Mouse (Mus musculus): ENCODE measurements at regions not wholly inside any gene's neighbourhood (a gene's known extent, or its start where the extent isn't known, plus 50 kb on each side); places are given as distances from the start of the nearest gene placed in this dataset.
A peak's percentile ranks its signal among the peaks of the same experiment; 100 is the strongest.

DNA sequence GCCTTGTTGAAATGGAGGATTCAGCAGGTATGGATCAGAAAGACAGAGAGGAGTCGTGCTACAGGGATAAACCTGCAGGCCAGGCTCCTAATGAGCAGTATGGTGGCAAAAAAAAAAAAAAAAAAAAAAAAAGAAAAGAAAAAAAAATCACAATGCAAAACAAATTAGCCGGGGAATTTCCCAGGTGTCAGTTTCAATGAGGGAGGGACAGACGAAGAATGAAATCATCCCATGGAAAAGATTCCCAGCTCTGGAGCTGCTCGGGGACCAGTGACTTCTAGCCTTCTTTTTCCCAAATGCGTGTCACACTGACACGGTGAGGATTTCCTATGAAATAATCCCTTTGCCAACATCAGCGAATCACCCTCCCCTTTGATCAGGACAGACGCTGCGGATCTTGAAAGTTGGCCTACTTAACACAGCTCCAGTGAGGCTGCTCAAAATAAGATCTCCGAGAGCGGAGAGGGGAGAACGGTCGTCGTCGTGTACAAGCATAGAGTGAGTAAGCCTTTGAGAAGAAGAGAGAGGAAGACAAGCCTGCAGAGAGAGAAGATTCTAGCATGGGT is 368.5 kb upstream of the Jarid2 start:
- no peaks in the 10 kb centered on the region for H3K36me3 ChIP-seq (ENCODE audit: insufficient read depth, low read length)
- TF ChIP-seq NANOG (IDR thresholded peaks at IDR 0.05; ENCODE audit: borderline replicate concordance, low read length) (no peak), CTCF (conservative IDR thresholded peaks at IDR 0.05; ENCODE audit: low read length) (no peak), POU5F1 (IDR thresholded peaks at IDR 0.05; ENCODE audit: borderline replicate concordance, low read length) (no peak)
- no peaks in the 10 kb centered on the region for H3K9me3 ChIP-seq (ENCODE audit: low read length)
- no peak overlapping the region for H3K4me3 ChIP-seq (replicated peaks; ENCODE audit: low read length)
- peaks cover 63% of the 10 kb centered on the region for H3K4me1 ChIP-seq (replicated peaks; ENCODE audit: low read depth, low read length)
- peaks cover 3% of the 10 kb centered on the region; the same call in 1 of the 2 replicates for H3K27me3 ChIP-seq (ENCODE audit: insufficient read depth, low read length)

DNA sequence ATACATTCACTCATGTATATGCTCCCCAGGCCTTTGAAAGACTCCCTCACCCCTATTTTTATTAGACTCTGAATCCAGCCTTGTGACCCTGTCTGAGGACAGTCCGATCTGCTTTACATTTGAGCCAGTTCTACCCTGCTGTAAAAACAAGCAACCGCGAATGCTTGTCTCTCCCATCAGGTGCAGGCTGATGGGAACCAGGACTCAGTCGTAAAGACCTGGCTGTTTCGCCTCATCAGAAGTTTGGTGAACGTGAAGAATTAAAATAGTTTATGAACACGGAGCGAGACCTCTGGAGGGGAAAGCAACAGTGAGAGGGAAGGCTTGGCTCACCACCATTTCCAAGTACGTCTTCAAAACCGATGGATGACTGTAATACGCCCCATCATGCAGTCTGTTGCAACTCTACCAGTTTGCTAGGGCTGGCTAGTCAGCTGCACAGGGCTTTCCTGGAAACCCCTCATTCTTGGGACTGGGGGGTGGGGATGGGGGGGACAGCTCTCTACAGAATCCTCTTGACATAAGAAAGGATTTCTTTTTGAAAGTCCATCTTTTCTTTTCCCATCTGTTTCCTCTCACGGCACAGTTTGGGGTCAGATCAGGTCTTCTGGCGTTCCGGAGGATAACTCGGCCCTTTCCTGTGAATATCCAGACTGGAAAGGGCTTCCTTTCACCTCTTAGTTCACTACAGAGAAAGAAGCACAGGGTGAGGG is 366.8 kb upstream of the Jarid2 start:
- H3K9me3 ChIP-seq (ENCODE audit: low read length): 0 out of 2 replicates have a peak, but pooled peaks cover 3% of the 10 kb centered on the region
- no peak for TF ChIP-seq NANOG (IDR thresholded peaks at IDR 0.05; ENCODE audit: borderline replicate concordance, low read length)
- no peak for TF ChIP-seq CTCF (conservative IDR thresholded peaks at IDR 0.05; ENCODE audit: low read length)
- no peak for TF ChIP-seq POU5F1 (IDR thresholded peaks at IDR 0.05; ENCODE audit: borderline replicate concordance, low read length)
- no peaks in the 10 kb centered on the region for H3K27me3 ChIP-seq (ENCODE audit: insufficient read depth, low read length)
- H3K36me3 ChIP-seq (ENCODE audit: insufficient read depth, low read length): no peaks in the 10 kb centered on the region
- H3K4me3 ChIP-seq (replicated peaks; ENCODE audit: low read length): peak overlapping the region; percentile 20; the same call in 1 of the 2 replicates
- H3K4me1 ChIP-seq (replicated peaks; ENCODE audit: low read depth, low read length): peaks cover 51% of the 10 kb centered on the region

DNA sequence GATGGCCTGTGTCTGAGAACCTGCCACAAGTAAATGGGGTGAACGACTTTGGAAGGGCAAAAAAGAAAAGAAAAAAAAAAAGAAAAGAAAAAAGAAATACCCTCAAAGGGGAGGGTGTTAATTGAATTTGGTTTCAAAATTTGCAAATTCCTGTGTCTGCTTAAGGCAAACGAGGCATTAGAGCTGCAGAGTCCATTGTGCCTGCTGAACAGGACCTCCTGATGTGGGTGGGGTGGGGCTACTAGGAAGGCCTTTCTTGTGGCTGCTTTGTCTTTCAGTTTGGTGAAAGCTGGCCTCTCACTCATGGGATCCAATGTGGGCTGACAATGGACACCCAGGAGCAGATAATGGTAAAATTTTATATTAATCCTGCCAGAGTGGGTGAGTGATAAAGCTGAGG is 366.3 kb upstream of the Jarid2 start:
- Histone ChIP-seq H3K36me3 (ENCODE audit: insufficient read depth, low read length) (no peaks in the 10 kb centered on the region), H3K4me3 (replicated peaks; ENCODE audit: low read length) (peak overlapping the region; percentile 20; the same call in 1 of the 2 replicates), H3K9me3 (ENCODE audit: low read length) (0 out of 2 replicates have a peak, but pooled peaks cover 6% of the 10 kb centered on the region), H3K4me1 (replicated peaks; ENCODE audit: low read depth, low read length) (peaks cover 49% of the 10 kb centered on the region), H3K27me3 (ENCODE audit: insufficient read depth, low read length) (no peaks in the 10 kb centered on the region)
- TF ChIP-seq NANOG (IDR thresholded peaks at IDR 0.05; ENCODE audit: borderline replicate concordance, low read length) (no peak), CTCF (conservative IDR thresholded peaks at IDR 0.05; ENCODE audit: low read length) (no peak), POU5F1 (IDR thresholded peaks at IDR 0.05; ENCODE audit: borderline replicate concordance, low read length) (no peak)

DNA sequence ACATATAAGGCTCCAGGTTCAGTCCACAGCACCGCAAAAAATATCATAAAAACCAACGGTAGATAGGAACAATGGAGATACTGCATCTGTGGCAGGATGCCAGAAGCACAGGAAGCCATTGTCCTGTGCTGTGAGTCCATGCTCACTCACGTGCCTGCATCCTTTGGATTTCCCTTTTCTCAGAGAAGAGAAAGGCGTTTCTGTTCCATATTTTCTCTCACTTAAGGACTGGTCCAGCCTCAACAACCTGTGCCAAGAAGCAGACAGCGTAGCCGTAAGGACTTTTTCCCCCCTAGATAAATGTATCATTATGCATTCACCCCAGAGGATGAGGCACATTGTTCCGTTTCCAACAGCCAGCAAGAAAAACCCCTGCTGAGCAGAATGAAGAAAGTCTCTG is 360.0 kb upstream of the Jarid2 start:
- no peak overlapping the region for H3K4me3 ChIP-seq (replicated peaks; ENCODE audit: low read length)
- TF ChIP-seq NANOG (IDR thresholded peaks at IDR 0.05; ENCODE audit: borderline replicate concordance, low read length) (no peak), CTCF (conservative IDR thresholded peaks at IDR 0.05; ENCODE audit: low read length) (no peak), POU5F1 (IDR thresholded peaks at IDR 0.05; ENCODE audit: borderline replicate concordance, low read length) (no peak)
- no peaks in the 10 kb centered on the region for H3K36me3 ChIP-seq (ENCODE audit: insufficient read depth, low read length)
- peaks cover 8% of the 10 kb centered on the region for H3K4me1 ChIP-seq (replicated peaks; ENCODE audit: low read depth, low read length)
- no peaks in the 10 kb centered on the region for H3K27me3 ChIP-seq (ENCODE audit: insufficient read depth, low read length)
- H3K9me3 ChIP-seq (ENCODE audit: low read length): 0 out of 2 replicates have a peak, but pooled peaks cover 6% of the 10 kb centered on the region

DNA sequence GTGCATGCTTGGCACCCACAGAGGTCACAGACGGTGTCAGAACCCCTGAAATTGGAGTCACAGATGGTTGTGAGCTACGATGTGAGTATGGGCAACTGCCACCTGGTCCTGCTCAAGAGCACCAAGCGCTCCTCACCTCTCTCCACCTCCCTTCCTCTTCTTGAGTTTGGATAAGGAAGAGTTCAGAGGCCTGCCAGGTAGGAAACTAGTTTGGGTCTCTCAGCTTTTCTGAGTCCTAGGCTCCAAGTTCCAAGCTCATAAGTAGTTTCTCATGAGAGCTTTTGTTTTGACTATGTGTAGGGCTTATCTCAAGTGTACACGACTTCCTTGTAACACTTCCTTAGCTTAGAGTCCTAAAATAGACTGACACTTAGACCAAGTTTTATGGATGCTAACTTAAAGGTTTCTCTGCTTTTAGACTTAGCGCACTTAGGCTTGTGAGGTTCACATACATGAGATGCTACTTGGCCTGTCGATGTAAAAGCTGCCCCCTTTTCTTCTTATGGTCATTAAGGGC is 356.9 kb upstream of the Jarid2 start:
- no peak overlapping the region for H3K4me3 ChIP-seq (replicated peaks; ENCODE audit: low read length)
- H3K4me1 ChIP-seq (replicated peaks; ENCODE audit: low read depth, low read length): peaks cover 17% of the 10 kb centered on the region
- H3K36me3 ChIP-seq (ENCODE audit: insufficient read depth, low read length): no peaks in the 10 kb centered on the region
- 0 out of 2 replicates have a peak, but pooled peaks cover 4% of the 10 kb centered on the region for H3K9me3 ChIP-seq (ENCODE audit: low read length)
- peaks cover 7% of the 10 kb centered on the region for H3K27me3 ChIP-seq (ENCODE audit: insufficient read depth, low read length)
- TF ChIP-seq POU5F1 (IDR thresholded peaks at IDR 0.05; ENCODE audit: borderline replicate concordance, low read length) (no peak), NANOG (IDR thresholded peaks at IDR 0.05; ENCODE audit: borderline replicate concordance, low read length) (no peak)

DNA sequence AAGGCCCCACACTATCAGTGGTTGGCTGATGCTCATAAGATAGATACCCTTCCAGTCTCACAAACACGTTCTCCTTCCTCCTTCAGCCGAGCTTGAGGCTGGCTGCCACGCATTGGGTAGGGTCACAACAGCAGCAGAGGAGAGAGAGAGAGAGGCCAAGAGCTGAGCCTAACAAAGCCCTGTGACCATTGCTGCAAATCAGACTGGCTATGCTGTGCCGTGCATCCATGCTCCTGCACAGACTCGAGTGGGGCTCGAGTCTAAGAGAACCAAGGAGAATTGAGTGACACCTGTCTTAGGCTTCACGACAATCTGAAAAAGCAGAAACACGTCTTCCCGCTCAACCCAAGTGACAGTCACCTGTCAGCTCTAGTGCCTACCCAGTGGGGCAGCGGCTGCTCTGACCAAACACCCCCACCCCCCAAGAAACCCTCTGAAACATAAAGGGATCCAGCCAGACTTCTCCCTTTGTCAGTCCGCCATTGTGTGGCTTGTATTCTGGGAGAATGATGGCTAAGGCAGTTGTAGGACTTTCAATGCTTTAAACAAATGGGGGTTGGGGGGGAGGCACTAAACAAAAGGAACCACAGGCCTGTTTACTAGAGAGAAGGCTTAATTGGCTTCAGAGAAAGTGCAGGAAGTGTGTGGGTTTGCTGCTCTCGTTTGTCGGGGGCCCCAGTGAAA is 353.7 kb upstream of the Jarid2 start:
- Histone ChIP-seq H3K36me3 (ENCODE audit: insufficient read depth, low read length) (no peaks in the 10 kb centered on the region), H3K4me1 (replicated peaks; ENCODE audit: low read depth, low read length) (peaks cover 8% of the 10 kb centered on the region), H3K9me3 (ENCODE audit: low read length) (no peaks in the 10 kb centered on the region), H3K27me3 (ENCODE audit: insufficient read depth, low read length) (peaks cover 7% of the 10 kb centered on the region), H3K4me3 (replicated peaks; ENCODE audit: low read length) (no peak overlapping the region)
- TF ChIP-seq POU5F1 (IDR thresholded peaks at IDR 0.05; ENCODE audit: borderline replicate concordance, low read length) (no peak), CTCF (conservative IDR thresholded peaks at IDR 0.05; ENCODE audit: low read length) (no peak), NANOG (IDR thresholded peaks at IDR 0.05; ENCODE audit: borderline replicate concordance, low read length) (no peak)

DNA sequence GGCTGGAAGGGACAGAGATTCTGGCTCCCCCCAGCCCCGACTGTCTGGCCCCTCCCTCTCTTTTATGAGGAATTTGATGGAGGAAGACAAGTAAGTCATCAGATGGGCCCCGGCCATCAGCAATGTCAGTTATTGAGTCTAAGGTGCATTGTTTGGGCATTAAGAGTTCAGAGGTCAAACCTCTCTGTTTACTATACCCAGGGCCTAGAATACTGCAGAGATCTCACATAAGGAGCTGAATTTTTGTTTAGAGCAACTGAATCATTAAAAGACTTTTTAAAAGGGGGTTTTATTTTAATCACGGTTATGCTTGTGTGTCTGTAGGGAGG is 353.1 kb upstream of the Jarid2 start:
- TF ChIP-seq CTCF (conservative IDR thresholded peaks at IDR 0.05; ENCODE audit: low read length) (no peak), POU5F1 (IDR thresholded peaks at IDR 0.05; ENCODE audit: borderline replicate concordance, low read length) (no peak), NANOG (IDR thresholded peaks at IDR 0.05; ENCODE audit: borderline replicate concordance, low read length) (no peak)
- Histone ChIP-seq H3K9me3 (ENCODE audit: low read length) (no peaks in the 10 kb centered on the region), H3K4me3 (replicated peaks; ENCODE audit: low read length) (no peak overlapping the region), H3K36me3 (ENCODE audit: insufficient read depth, low read length) (no peaks in the 10 kb centered on the region), H3K4me1 (replicated peaks; ENCODE audit: low read depth, low read length) (peaks cover 8% of the 10 kb centered on the region), H3K27me3 (ENCODE audit: insufficient read depth, low read length) (peaks cover 7% of the 10 kb centered on the region)

DNA sequence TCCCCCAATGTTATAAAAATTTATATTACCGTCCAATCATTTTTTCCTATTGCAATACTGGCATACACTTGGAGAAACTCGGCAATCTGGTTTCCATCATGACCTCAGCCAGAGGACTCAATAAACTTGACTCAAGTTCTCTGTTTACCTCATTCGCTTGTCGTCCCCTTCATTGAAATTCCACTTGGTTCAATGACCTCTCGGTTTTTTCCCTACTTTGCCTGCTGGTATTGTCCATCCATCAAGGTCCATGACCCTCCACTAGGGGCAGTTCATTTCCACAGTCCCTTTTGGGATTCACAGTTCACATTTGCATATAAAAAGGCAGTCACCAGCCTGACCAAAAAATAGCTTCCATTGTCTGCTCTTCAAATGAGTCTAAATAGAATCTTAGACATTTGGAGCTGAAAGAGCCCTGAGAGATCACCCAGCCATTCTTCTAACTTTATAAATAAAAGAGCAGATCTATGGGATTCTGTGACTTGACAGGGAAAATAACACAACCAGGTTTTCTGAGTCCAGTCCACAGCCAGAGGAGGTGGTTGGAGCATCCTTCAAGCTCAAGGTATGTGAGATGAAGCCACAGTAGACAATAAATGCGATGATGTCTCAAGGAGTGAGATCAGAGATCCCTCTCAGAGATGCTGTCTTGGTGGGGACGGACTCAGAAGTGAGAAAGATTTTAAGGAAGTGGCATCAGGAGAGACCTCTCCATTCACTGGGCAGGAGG is 347.4 kb upstream of the Jarid2 start:
- Histone ChIP-seq H3K27me3 (ENCODE audit: insufficient read depth, low read length) (no peaks in the 10 kb centered on the region), H3K4me1 (replicated peaks; ENCODE audit: low read depth, low read length) (peaks cover 15% of the 10 kb centered on the region), H3K9me3 (ENCODE audit: low read length) (no peaks in the 10 kb centered on the region), H3K36me3 (ENCODE audit: insufficient read depth, low read length) (no peaks in the 10 kb centered on the region), H3K4me3 (replicated peaks; ENCODE audit: low read length) (no peak overlapping the region)
- TF ChIP-seq NANOG (IDR thresholded peaks at IDR 0.05; ENCODE audit: borderline replicate concordance, low read length): no peak
- TF ChIP-seq CTCF (conservative IDR thresholded peaks at IDR 0.05; ENCODE audit: low read length): peak; percentile 30

All from E14TG2a.4 (cell line).